Mouse (Mus musculus): Measurements from ENCODE around the gene Tpx2.

DNA sequence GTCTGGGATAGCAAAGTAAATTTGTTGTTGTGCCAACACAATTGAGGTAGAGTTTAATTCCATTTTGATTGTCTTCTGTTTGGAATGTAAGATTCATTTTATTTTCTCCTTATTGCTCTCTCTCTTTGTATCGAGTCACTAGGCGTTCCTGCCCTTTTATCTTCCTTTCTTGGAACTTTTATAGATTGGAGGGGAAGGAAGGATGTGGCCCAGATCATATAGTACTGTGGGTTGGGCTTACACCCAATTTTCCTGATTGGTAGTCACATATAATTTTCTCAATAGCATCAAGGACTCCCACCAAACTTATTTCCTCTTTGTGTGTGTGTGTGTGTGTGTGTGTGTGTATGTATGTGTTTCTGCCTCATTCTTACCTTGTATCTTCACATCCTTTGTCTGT is 702 bp downstream of the Tpx2 start:
- TF ChIP-seq CTCF (IDR thresholded peaks at IDR 0.05; ENCODE audit: borderline replicate concordance, insufficient read depth, low read depth, low read length) (no peak), POLR2A (IDR thresholded peaks at IDR 0.05; ENCODE audit: borderline replicate concordance, insufficient read depth, low read length) (no peak)

Measured in cerebellum, adult 2 months (tissue).